Mouse (Mus musculus) cortical plate, adult 2 months (tissue): ENCODE data around the gene Lbp.

ENCODE experiments used
- CTCF ChIP-seq: fragments of 200-500 bp; IDR thresholded peaks from 2 replicates; pipeline ENCODE4 v1.5.1; 2011; ENCODE audit warnings: mild to moderate bottlenecking, control low read depth, low read length; ENCODE audit not compliant: insufficient read depth; ENCODE audit errors: extremely low read depth
- POLR2A ChIP-seq: fragments of 200-500 bp; IDR thresholded peaks from 2 replicates; pipeline ENCODE4 v1.6.1; 2011; ENCODE audit warnings: mild to moderate bottlenecking, low read length, control low read depth; ENCODE audit not compliant: insufficient read depth; ENCODE audit errors: extremely low read depth

DNA sequence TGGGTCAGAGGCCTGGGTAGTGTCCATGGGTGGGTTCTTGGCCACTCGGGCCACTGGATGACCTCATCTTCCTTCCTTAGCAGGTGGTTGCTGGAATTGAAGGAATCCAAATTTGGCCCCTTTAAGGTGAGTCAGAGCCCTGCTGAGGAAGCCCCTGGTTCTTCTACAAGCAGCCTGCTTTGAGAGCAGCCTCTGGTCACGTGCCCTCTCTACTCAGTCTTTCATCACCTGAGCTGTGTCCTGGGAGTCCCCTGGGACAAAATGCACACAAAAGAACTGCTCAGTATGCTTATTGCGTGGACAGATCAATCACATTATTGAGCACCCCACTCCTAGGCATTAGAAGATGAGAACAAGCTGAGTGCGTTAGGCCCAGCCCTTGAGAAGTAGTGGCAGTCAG is 29.4 kb upstream of the Lbp start:
- TF ChIP-seq POLR2A, result no peak
- no peak for TF ChIP-seq CTCF
